Mouse (Mus musculus) liver, embryonic 14.5 days (tissue): Measurements from ENCODE around the gene Lsm11.
"Not testable (repeated sequence)": the region's sequence is repeated elsewhere in the genome, so short reads cannot be mapped to it uniquely, and the experiment has no call there.

Source experiments
- CTCF ChIP-seq: IDR thresholded peaks from 2 replicates; pipeline ENCODE4 v1.5.1; 2016; ENCODE audit warnings: antibody characterized with exemption, low read depth, control low read depth
- EP300 ChIP-seq: IDR thresholded peaks from 2 replicates; pipeline ENCODE4 v1.6.1; 2016; ENCODE audit warnings: antibody characterized with exemption, low read depth

GRCm38 (mm10) chr11:45879366-45879765 lies 65.4 kb downstream of the Lsm11 start:
- not testable (repeated sequence) for TF ChIP-seq CTCF, EP300
